Mouse (Mus musculus) megakaryocyte, embryonic 14.5 days (primary cell): ENCODE data around the gene Nell1.

Source experiments
- FLI1 ChIP-seq: IDR thresholded peaks from 2 replicates; pipeline ENCODE4 v1.6.1; 2012; ENCODE audit warnings: low read length, inconsistent platforms, mixed read lengths
- GATA1 ChIP-seq: IDR thresholded peaks from 3 replicates; pipeline ENCODE4 v1.6.1; 2012; ENCODE audit warnings: mixed read lengths, low read length, inconsistent platforms, borderline replicate concordance

GRCm38 (mm10) chr7:50410421-50410820 lies 435.8 kb downstream of the Nell1 start:
- TF ChIP-seq GATA1, result no peak
- no peak for TF ChIP-seq FLI1
